Mouse (Mus musculus) testis, adult 2 months (tissue): ENCODE measurements around the gene Zfp1. TPM values are rescaled to one million over a fixed set of nuclear protein-coding genes. Genes with fewer than 3 reads are reported as not detected.

Experiments
- H3K27ac ChIP-seq: fragments of 200-500 bp; 2 replicates; pipeline ENCODE4 v1.5.1; 2012; ENCODE audit warnings: low read depth, low read length; ENCODE audit not compliant: control insufficient read depth, insufficient read depth
- H3K27me3 ChIP-seq: fragments of 200-500 bp; 2 replicates; pipeline ENCODE4 v1.6.1; 2012; ENCODE audit warnings: mild to moderate bottlenecking, low read length, moderate library complexity; ENCODE audit not compliant: control insufficient read depth, insufficient read depth
- H3K36me3 ChIP-seq: fragments of 200-500 bp; 2 replicates; pipeline ENCODE4 v1.6.1; 2012; ENCODE audit warnings: mild to moderate bottlenecking, low read length; ENCODE audit not compliant: control insufficient read depth, insufficient read depth
- H3K4me1 ChIP-seq: fragments of 200-500 bp; 2 replicates; pipeline ENCODE4 v1.6.1; 2012; ENCODE audit warnings: low read length; ENCODE audit not compliant: control insufficient read depth, insufficient read depth
- H3K4me3 ChIP-seq: fragments of 200-500 bp; 2 replicates; pipeline ENCODE4 v1.5.1; 2012; ENCODE audit warnings: low read depth, mild to moderate bottlenecking, low read length, moderate library complexity, mixed read lengths; ENCODE audit not compliant: control insufficient read depth
- CTCF ChIP-seq: fragments of 200-500 bp; IDR thresholded peaks from 2 replicates; pipeline ENCODE4 v1.5.1; 2012; ENCODE audit warnings: low read depth, mild to moderate bottlenecking, inconsistent platforms, low read length, moderate library complexity; ENCODE audit not compliant: control insufficient read depth, insufficient read depth, insufficient replicate concordance
- POLR2A ChIP-seq: fragments of 200-500 bp; IDR thresholded peaks from 2 replicates; pipeline ENCODE4 v1.6.1; 2012; ENCODE audit warnings: low read depth, mild to moderate bottlenecking, inconsistent platforms, low read length, moderate library complexity; ENCODE audit not compliant: control insufficient read depth
- polyA plus RNA-seq: library from polyadenylated mRNA; depleted of rRNA; stranded (reverse); fragments of >200 nt; gene quantifications from 2 replicates; pipeline ENCODE4 v1.2.3, GENCODE M21; 2012

Zfp1 gene
- polyA plus RNA-seq, 1 experiment: 4.1 TPM

DNA sequence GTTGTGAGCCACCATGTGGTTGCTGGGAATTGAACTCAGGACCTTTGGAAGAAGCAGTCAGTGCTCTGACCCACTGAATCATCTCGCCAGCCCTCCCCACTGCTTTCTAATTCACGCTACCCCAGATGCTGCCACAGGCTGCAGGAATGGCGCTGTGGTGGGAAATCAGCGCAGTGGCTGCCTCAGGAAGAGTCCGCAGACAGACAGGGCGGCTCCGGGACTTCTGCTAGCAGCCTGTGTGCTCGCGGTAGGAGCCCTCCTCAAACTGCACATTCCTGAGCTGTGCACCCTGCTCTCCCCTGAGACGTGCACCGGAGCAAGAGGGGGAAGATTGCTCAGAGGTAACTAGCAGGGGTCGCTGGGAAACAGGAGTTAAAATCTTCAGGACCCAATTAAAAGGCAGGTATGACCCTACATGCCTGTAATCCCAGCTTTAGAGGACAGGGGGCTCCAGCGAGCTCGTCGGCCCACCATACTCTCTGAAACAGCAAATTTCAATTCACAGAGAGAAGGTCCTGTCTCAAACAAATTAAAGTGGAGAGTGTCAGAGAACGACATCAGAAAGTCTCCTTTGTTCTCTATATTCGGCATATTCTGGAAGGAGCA lies 37.3 kb downstream of the Zfp1 start:
- no peak for TF ChIP-seq POLR2A
- peak; percentile 43; the same call in 1 of the 2 replicates for TF ChIP-seq CTCF
- Histone ChIP-seq H3K36me3 (no peaks in the 10 kb centered on the region), H3K4me1 (peaks cover 5% of the 10 kb centered on the region), H3K27ac (no peak overlapping the region), H3K4me3 (peak overlapping the region; percentile 49), H3K27me3 (no peaks in the 10 kb centered on the region)

- H3K4me1 ChIP-seq: peaks cover 8% of the 10 kb centered on the region; the same call in 1 of the 2 replicates
- no peaks in the 10 kb centered on the region for H3K27me3 ChIP-seq
- H3K36me3 ChIP-seq: no peaks in the 10 kb centered on the region
- no peak for TF ChIP-seq POLR2A
- no peak for TF ChIP-seq CTCF
- H3K4me3 ChIP-seq: no peak overlapping the region
- H3K27ac ChIP-seq: no peak overlapping the region
Observed at GRCm38 (mm10) chr8:111681153-111681552, 38.0 kb downstream of the Zfp1 start.

DNA sequence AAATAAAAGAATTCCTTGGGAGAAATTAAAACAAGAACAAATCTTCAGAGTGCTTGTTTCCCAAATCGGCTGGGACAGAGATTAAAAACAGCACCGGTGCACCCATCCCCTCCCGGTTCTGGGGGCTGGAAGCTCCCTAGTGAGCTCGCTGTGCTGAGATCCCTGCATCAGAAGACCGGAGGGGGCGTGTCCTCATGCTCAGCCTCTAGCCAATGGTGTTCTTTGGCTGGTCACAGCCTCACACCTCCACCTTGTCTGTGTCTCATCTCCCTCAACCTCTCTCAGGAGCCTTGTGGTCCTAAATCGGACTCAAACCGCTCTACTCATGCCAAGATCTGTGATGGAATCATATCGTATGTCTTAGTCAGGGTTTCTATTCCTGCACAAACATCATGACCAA lies 39.3 kb downstream of the Zfp1 start:
- Histone ChIP-seq H3K27me3 (no peaks in the 10 kb centered on the region), H3K4me3 (no peak overlapping the region), H3K27ac (no peak overlapping the region), H3K4me1 (peaks cover 14% of the 10 kb centered on the region), H3K36me3 (no peaks in the 10 kb centered on the region)
- TF ChIP-seq POLR2A (no peak), CTCF (no peak)

DNA sequence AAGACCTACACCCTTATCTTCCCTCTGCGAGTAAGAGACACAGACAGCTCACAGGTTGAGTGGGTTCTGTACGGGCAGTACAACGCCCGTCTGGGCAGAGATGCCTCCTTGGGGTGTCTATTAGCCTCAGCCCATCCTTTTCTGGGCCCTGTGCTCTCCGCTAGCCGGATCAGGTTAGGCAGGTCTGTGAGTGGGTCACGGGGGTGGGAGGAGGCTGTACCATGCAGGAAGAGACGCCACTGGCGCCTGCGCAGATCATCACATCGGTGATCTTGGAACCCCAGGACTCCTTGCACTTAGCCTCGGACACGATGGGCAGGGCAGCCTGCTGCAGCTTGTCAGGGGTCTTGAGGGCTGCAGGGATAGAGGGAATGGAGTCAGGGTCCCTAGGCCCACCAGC lies 43.7 kb downstream of the Zfp1 start:
- no peak overlapping the region for H3K27ac ChIP-seq

GRCm38 (mm10) chr8:111690960-111691445 lies 47.8 kb downstream of the Zfp1 start, which contains the start of gene Ctrb1:
TSS of gene Ctrb1 (minus strand) at chr8:111691010.
- no peak within 1 kb of the TSS for H3K27ac ChIP-seq
- H3K4me1 ChIP-seq: peaks cover 9% of the 10 kb centered on the region
- TF ChIP-seq POLR2A (no peak), CTCF (no peak)
- H3K27me3 ChIP-seq: no peaks in the 10 kb centered on the region
- H3K36me3 ChIP-seq: no peaks in the 10 kb centered on the region
- H3K4me3 ChIP-seq: no peak within 1 kb of the TSS

More for the DNA sequence above, 43.7 kb downstream of the Zfp1 start:
- peak overlapping the region; percentile 5 for H3K4me3 ChIP-seq
- H3K36me3 ChIP-seq: no peaks in the 10 kb centered on the region
- no peaks in the 10 kb centered on the region for H3K27me3 ChIP-seq
- peaks cover 11% of the 10 kb centered on the region for H3K4me1 ChIP-seq
- 0 out of 2 replicates have a peak, but pooled peaks have one; percentile 18 for TF ChIP-seq CTCF
- TF ChIP-seq POLR2A: peak; percentile 11; the same call in 1 of the 2 replicates

- no peak overlapping the region for H3K27ac ChIP-seq
- TF ChIP-seq CTCF (no peak), POLR2A (no peak)
- H3K4me1 ChIP-seq: no peaks in the 10 kb centered on the region; the same call in 1 of the 2 replicates
- no peaks in the 10 kb centered on the region for H3K27me3 ChIP-seq
- no peak overlapping the region for H3K4me3 ChIP-seq
- H3K36me3 ChIP-seq: no peaks in the 10 kb centered on the region
Observed at GRCm38 (mm10) chr8:111693261-111693741, 50.1 kb downstream of the Zfp1 start.

- H3K27ac ChIP-seq: no peak overlapping the region
- H3K4me1 ChIP-seq: no peaks in the 10 kb centered on the region
- H3K27me3 ChIP-seq: no peaks in the 10 kb centered on the region
- H3K4me3 ChIP-seq: no peak overlapping the region
- no peak for TF ChIP-seq POLR2A
- H3K36me3 ChIP-seq: no peaks in the 10 kb centered on the region
Observed at GRCm38 (mm10) chr8:111695441-111695840, 52.2 kb downstream of the Zfp1 start.

DNA sequence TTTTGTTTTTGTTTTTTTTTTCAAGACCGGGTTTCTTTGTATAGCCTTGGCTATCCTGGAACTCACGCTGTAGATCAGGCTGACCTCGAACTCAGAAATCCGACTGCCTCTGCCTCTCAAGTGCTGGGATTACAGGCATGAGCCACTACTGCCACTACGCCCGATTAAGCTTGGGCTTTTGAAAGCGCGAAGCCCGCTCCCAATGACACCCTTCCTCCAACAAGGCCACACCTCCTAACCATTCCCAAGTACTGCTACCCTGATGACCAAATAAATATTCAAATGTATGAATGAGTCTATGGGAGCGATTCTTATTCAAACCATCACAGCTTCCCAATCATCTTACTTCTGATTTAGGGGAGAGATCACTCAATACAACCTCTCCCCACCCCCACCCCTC lies 54.5 kb downstream of the Zfp1 start:
- H3K36me3 ChIP-seq: no peaks in the 10 kb centered on the region
- no peak overlapping the region for H3K27ac ChIP-seq
- H3K4me3 ChIP-seq: no peak overlapping the region
- TF ChIP-seq POLR2A: no peak
- TF ChIP-seq CTCF: no peak
- H3K4me1 ChIP-seq: no peaks in the 10 kb centered on the region
- no peaks in the 10 kb centered on the region for H3K27me3 ChIP-seq
